Mouse (Mus musculus): Measurements from ENCODE around the gene 4930474N05Rik. TPM values are rescaled to one million over a fixed set of nuclear protein-coding genes. Genes with fewer than 3 reads are reported as not detected.

4930474N05Rik gene
- not detected for total RNA-seq (2021)

- DNase-seq (ENCODE audit: low spot score): no peak
- intact Hi-C loops (cut with DNase I): no loop called here
These were observed at the start of gene 4930474N05Rik for GRCm38 (mm10) chr14:36094617-36095016. Gene 4930474N05Rik, plus strand, starts transcription at chr14:36094917.

DNA sequence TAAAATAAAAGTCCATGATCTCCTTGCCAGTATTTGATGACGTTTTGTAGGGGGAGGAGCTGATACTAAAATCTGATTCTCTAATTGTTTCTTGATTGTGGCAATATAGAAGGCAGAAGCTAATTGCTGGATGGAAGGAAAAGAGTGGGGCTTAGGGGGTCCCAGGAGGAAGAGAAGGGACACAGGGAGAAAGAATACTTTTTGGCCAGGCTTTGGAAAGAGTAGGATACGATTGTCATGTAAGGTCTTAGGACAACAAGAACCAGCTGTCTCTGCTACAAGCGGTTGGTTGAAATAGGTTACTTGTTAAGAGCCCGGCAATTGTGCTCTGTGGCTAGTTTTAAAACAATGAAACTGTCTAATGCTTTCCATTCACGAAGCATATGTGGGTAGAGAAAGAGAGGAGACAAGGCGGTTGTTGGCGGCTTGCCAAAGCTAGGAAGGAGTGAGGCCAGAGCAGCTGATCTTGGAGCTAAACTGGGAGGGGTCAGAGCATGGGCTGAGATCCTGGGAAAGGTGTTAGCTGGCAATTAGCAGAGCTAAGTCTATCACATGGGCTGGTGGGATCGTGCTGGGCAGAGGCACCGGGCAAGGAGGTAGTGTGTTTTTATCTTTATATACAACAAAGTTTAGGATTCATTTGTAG lies 45.8 kb upstream of the 4930474N05Rik start:
- intact Hi-C loops (cut with DNase I): no loop called here
- no peak for DNase-seq (ENCODE audit: low spot score)

DNA sequence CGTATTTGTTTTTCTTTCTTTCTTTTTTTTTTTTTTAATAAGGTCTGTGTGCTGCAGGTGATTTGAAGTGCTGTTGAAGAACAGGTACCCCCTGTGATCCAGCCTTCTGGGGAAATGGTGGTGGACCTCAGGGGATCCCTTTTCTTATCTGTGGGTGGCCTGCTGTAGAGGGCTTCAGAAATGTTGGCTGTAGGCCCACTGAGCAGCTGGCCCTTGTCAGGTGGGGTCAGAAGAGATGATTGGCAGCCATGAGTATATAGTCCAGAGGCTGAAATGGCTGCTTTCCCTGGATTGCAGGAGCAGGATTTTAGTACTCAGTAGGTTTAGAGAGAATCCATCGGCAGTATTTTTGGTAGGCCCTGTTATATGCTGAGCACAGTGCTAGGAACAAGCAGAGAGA lies 41.4 kb upstream of the 4930474N05Rik start:
- DNase-seq (ENCODE audit: low spot score): no peak

GRCm38 (mm10) chr14:36098528-36098927 lies 3.8 kb downstream of the 4930474N05Rik start:
- intact Hi-C loops (cut with DNase I): no loop called here
- DNase-seq (ENCODE audit: low spot score): no peak

More for the DNA sequence above, 41.4 kb upstream of the 4930474N05Rik start:
- intact Hi-C loops (cut with DNase I): no loop called here

- DNase-seq (ENCODE audit: low spot score): no peak
- intact Hi-C loops (cut with DNase I): no loop called here
These were observed 4.9 kb downstream of the 4930474N05Rik start for GRCm38 (mm10) chr14:36099647-36100046.

DNA sequence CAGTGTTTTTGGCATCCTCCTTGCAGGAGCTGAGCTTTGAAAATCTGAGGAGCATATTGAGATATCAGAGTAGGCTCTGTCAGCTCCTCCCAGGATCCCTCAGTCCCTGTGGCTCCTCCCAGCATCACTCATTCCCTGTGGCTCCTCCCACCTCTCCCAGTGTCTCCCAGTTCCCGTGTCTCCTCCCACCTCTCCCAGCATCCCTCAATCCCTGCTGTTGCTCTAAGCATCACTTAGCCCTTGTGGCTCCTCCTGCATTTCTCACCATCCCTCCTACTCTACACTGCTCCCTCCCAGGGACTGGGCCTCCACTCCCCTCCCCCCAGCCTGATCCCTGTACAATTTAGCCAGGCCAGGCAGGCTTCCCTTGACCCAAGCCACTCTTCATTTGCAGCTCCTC lies 6.0 kb downstream of the 4930474N05Rik start:
- no peak for DNase-seq (ENCODE audit: low spot score)
- intact Hi-C loops (cut with DNase I): no loop called here

GRCm38 (mm10) chr14:36114481-36114880 lies 19.8 kb downstream of the 4930474N05Rik start:
- intact Hi-C loops (cut with DNase I): no loop called here
- no peak for DNase-seq (ENCODE audit: low spot score)

DNA sequence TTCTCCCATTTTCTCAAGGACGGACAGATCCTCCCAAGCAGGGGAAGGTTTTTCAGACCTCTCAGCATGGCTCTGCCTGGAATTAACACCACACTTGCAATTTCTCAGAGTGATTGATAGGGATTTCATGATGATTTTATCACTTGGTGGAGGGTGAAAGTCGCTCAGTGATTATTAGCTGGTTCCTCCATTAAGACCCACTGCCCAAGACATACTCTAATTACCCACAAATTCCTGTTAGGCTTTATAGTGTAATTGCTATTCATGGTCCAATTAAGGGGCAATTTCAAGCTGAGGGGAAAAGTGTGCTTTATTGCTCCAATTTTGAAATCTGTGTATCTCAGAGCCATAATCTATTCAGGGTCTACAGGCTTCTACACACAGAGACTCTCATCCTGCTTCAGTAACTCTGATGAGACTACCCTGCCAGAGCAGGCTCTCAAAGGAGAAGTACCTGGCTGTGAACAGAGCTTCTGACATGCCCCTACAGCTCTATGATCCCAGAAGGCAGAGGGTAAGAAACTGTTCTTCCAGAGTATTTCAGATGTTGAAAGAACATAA lies 29.1 kb downstream of the 4930474N05Rik start:
- no peak for DNase-seq (ENCODE audit: low spot score)
- intact Hi-C loops (cut with DNase I): no loop called here

DNA sequence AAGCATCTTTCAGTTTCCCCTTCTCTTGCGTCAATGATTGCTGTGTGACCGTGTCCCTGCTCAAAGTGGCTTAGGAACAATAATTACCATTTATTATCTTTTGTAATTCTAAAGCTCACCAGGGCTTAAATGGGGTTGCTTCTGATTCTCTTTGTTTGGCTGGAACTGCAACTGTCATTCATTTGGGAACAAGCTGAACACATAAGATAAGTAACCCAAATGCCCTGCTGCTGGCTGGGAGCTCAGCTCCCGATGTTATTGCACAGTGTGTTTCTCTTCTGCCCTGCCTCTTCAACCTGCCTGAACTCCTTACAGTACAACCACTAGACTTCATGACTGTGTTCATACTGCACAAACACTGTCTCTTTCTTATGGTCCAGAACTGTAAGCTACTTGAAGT lies 41.0 kb downstream of the 4930474N05Rik start:
- intact Hi-C loops (cut with DNase I): no loop called here
- DNase-seq (ENCODE audit: low spot score): no peak

GRCm38 (mm10) chr14:36137696-36138095 lies 43.0 kb downstream of the 4930474N05Rik start:
- DNase-seq (ENCODE audit: low spot score): no peak
- intact Hi-C loops (cut with DNase I): no loop called here

DNA sequence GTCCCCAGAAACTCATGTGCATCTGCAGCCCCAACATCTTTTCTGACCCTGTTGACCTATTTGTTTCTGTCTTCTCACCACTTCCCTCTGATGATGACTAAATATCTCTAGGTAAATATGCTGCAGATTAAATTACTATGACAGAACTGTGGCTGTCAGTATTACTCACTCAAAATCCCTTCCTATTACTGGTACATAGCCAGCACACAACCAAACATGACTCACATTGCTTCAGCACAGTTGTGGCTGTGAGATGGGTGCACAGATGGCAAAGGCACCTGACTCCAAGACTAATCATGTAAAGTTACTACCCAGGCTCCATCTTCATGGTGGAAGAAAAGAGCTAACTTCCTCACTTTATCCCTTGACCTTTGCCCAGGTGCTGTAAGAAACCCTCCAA lies 50.5 kb downstream of the 4930474N05Rik start:
- intact Hi-C loops (cut with DNase I): no loop called here

More for the DNA sequence above, 50.5 kb downstream of the 4930474N05Rik start:
- DNase-seq (ENCODE audit: low spot score): no peak

All from heart, postnatal 25 days (tissue).